Mouse (Mus musculus): ENCODE results near the gene Hcfc1r1.
A peak's percentile ranks its signal among the peaks of the same experiment; 100 is the strongest.

Gene Hcfc1r1

DNA sequence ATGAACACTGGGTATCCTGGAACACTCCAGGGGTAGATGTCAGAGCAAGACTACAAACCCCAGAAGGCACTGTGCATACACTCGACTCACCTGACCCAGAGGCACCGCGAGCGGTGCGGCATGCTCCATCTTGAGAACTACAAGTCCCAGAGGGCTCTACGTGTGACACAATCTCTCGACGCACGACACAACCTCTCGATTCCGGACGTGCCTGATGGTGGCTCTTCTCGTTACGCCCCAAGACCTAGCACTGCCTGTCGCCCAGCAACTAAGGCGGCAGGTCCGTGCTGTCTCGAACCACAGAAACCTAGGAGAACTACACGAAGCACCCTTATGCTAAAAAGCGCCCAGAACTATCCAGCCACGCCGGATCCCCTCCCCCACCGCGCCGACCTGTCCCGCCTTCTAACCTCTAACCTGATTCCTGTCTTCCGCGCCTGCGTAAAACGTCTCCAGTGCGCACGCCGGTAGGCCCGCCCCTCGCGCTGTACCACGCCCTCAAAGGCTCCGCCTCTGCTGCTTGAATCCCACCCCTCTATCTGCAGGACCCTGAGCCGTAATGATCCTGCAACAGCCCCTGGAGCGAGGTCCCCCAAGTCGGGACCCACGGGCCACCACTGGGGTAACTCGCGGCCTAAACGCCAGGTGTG, at the start of gene Hcfc1r1, which contains the start of gene Thoc6:
Gene Hcfc1r1, plus strand, starts transcription at position 173 of the 650 bp plus-strand sequence.
Gene Thoc6, minus strand, starts transcription at position 459 of the 650 bp plus-strand sequence.
- peak; percentile 91 to 93 for DNase-seq

DNA sequence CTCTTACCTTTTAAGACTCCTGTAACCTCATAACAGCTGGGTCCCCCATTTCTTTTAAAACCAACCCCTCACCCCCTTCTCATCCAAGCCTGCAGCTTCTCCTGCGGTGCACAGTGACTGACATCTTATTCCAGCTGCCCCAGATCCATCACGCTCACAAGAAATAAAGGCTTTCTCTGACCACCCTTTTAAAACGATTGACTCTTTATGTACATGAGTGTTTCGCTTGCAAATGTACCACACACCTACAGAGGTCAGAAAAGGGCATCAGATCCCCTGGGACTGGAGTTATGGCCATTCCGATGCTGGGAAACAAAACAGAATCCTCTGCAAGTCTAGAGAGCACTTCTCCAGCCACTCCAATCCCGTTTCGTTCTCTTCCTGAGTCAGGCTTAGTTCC, 45.6 kb upstream of the Hcfc1r1 start:
- no peak for DNase-seq

DNA sequence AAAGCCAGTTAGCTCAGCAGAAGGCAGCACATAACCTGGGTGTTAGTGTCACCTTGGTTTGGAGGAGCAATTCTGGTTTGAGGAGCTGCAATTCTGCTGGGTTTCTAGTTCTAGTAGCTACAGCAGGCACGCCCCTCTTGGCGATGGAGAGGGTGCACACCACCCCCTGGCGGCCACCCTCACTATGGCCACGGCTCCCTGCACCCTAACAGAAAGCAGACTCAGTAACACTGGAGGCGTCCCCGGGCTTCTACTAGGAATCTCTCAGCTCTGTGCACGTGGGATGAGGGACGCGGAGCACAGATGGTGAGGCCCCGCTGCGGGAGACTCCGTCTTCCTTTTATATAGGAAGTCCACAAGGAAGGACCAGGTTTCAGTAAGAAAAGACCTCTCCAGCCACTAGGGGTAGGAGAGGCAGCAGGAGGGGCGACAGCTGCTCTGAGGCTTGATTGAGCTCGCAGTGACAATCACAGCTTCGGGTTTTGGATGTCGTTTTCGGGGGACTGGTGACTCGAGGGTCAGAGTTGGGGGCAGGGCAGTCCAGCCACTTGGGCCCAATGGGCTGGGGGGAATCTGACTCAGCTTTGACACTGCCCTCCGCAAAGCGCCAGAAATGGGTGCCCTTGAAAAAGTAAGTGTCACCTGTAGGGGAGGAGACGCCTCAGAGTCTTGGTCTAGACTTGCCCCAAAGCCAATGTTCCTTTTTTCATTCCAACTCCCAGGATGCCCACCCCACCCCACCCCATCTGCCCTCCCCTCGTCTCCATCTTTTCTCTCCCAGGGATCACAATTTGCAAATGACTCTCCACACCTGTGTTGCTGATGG, 43.0 kb upstream of the Hcfc1r1 start:
- DNase-seq, result peak; percentile 86 to 88

DNA sequence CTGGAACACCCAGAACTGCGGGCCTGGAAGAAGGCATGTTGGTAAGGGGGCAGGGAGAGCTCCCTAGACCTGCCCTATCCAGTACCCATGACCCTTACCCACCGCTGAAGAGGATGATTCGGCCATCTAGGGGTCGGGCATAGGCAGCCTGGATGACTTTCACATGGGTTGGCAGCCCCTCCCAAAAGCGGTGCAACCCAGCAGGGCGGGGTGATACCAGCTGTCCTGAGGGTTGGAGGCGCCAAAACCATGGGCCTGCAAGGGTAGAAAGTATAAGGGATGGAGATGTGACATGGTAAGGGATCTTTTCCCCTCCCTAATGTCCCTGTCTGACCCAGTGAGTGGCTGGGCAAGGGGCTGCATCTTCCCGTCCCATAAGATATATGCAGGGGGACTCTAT, 42.2 kb upstream of the Hcfc1r1 start:
- no peak for DNase-seq

GRCm38 (mm10) chr17:23644613-23645495, 28.5 kb upstream of the Hcfc1r1 start, which contains the start of gene Mmp25:
TSS of gene Mmp25 (minus strand) at chr17:23645277.
- DNase-seq, result no peak

GRCm38 (mm10) chr17:23645894-23646293, 27.5 kb upstream of the Hcfc1r1 start:
- DNase-seq, result no peak

GRCm38 (mm10) chr17:23651363-23651762, 22.0 kb upstream of the Hcfc1r1 start:
- DNase-seq, result no peak

DNA sequence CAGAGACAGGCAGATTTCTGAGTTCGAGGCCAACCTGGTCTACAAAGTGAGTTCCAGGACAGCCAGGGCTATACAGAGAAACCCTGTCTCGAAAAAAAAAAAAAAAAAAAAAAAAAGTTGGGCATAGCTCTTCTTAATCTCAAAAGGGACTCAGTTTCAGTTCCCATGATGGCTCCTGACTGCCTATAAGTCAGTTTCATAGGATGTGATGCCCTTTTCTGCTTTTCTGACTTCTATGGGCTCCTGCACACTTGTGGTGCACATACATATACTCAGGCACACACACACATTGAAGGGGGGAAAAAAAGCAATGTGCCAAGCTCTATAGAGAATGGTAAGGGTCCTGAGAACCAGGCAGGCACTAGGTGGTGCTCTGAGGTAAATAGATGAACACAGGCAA, 20.1 kb upstream of the Hcfc1r1 start:
- DNase-seq, result no peak

DNA sequence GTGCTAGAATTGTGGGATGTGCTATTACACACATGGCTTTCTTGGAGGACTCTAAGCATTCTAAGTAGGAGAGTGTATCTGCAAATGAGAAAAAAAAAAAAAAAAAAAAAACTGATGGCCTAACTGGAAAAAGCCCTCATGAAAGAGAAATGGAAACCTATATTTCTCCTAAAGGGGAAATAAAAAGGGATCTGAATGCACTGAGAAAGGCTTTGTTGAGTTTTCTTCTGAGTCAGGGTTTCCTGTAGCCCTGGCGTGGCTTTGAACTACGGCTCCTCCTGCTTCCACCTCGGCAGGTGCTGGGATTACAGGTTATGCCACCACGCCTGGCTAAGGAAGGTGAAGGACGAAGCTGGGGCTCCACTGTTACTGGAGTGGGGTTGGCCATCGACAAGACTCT, 19.4 kb upstream of the Hcfc1r1 start:
- no peak for DNase-seq

- DNase-seq, result no peak
Measured at GRCm38 (mm10) chr17:23654410-23654809, 19.0 kb upstream of the Hcfc1r1 start.

DNA sequence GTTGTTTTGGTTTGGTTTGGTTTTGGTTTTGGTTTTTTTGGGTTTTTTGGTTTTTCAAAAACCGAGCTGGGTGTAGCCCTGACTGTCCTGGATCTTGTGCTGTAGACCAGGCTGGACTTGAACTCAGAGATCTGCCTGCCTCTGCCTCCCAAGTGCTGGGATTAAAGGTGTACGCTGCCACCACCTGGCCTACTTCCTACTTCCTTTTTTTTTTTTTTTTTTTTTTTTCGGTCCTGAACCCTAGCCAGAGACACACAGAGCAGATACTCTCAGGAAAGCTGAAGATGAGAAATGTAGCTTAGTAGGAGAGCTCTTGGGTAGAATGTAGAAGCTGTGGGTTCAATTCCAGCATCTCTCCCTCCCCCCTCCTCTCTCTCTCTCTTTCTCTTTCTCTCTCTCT, 14.9 kb upstream of the Hcfc1r1 start:
- DNase-seq, result no peak

DNA sequence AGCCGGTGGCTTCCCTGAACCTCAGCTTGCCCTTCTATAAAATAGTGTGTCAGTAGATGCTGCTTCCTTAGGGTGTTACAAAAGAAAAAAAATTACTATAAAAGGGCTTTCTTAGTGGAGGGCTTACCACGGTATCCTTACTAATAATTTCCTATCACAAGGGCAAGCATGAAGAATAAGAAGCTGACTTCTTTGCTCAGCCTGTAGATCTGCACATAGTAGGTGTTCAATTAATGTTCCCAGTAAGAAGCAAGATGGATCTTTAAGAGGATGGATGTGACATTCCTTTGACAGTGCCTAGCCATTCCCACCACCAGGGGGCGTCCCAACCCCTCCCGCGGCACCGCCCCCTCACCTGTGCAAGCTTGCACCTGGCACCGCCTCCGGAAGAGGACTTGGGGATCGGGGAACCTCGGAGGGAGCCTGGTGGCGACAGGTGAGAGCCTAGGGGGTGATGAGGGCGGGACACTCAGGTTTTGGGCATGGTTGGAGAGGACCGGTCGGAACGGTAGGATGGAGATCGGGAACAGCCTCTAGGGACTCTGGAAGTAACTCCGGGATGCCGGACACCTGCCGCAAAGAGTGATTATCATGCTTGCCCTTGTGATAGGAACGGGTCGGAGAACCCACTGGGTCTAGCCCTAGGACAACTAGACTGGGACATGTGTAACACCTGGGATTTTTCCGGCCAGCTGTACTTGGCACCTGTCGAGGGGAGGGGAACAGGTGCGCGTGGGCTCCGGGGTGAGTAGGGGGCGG, 13.1 kb upstream of the Hcfc1r1 start, which contains the start of gene Bicdl2:
Gene Bicdl2, plus strand, starts transcription at position 390 of the 759 bp plus-strand sequence.
- peak; percentile 81 to 82 for DNase-seq

GRCm38 (mm10) chr17:23660876-23661200, 12.6 kb upstream of the Hcfc1r1 start:
- DNase-seq, result peak in 1 of 2 experiments; percentile 30

GRCm38 (mm10) chr17:23661526-23661925, 11.9 kb upstream of the Hcfc1r1 start:
- peak; percentile 62 to 64 for DNase-seq

DNA sequence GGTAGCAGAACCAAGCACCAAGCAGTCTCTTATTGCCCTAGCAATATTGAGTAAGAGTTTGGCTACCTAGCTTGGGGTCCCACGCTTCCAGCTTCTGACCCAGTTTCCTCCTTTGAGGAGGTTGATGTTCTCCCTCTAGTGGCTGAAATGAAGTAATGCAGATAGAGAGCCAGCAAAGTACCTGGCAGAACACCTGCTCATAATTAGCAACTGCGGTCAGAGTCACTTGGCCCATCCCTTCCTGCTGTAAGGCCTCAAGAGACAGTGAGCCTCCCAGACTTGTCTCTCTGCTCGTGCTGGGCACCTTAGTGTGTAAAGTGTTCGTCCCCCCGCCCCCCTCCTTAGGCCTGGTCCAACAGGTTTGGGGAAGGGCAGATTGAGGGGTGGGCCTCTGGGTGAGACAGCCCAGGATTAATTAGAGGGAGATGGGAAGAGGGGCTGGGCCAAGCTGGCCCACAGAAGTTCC, 8.8 kb upstream of the Hcfc1r1 start:
- DNase-seq, result peak; percentile 50 to 57

DNA sequence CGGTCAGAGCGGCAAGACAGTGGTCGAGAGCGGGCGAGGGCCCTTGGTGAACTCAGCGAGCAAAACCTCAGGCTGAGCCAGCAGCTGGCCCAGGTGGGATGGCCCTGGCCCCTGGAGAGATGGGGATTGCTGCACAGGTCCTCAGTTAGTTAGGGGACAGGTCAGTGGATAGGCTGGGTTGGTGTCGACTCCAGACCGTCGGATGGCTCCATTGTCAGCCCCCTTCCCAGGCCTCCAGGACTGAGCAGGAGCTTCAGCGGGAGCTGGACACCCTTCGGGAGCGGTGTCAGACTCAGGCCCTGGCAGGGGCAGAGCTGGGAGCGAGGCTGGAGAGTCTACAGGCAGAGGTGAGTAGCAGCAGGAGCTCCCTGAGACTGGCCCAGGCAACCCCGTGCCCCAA, 7.9 kb upstream of the Hcfc1r1 start:
- no peak for DNase-seq

GRCm38 (mm10) chr17:23670516-23671074, 2.8 kb upstream of the Hcfc1r1 start:
- DNase-seq, result no peak

DNA sequence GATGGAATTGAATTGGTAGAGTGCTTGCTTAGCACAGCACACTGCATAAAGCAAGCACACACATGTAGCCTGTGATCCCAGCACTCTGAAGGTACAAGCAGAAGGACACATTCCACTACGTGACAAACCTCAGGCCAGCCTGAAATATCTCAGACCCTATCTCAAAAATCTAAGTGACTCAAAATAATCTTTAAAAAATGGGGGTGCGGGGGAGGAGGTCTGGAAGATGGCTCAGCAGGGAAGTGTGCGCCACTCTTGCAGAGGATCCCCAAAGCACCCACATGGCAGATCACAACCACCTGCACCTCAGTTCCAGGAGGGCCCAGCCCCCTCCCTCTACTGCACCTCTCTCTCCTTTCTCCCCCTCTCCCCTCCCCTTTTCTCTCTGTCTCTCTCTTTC, 1.9 kb upstream of the Hcfc1r1 start:
- DNase-seq, result no peak

- no peak for DNase-seq
Measured at GRCm38 (mm10) chr17:23672761-23673160, 635 bp upstream of the Hcfc1r1 start.

DNA sequence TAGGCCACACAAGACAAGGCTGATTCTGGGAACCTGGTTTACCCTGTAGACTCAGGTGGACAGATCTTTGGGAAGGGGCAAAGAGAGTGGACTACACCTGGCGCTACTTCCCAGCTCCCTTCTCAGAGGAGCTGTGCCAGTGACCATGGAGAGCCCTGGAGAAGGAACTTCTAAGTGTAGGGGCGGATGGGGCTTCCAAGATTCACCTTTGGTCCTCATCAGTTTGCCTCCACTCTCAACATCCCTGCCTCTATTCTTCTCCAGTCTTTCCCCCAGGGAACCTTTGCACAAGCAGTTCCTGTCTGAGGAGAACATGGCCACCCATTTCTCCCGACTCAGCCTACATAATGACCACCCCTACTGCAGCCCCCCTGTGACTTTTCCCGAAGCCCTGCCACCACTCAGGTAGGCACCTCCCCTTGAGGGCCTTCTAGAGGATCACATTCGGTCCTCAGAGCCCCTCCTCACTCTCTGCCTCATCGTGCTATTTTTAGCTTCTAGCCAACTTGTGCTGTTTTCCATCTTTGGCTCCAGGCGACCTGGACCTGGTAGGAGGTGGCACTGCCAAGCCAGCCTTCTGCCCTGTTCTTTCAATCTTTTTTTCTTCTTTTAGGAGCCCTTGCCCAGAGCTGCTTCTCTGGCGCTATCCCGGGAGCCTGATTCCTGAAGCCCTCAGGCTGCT, 1.0 kb downstream of the Hcfc1r1 start:
- DNase-seq, result no peak

DNA sequence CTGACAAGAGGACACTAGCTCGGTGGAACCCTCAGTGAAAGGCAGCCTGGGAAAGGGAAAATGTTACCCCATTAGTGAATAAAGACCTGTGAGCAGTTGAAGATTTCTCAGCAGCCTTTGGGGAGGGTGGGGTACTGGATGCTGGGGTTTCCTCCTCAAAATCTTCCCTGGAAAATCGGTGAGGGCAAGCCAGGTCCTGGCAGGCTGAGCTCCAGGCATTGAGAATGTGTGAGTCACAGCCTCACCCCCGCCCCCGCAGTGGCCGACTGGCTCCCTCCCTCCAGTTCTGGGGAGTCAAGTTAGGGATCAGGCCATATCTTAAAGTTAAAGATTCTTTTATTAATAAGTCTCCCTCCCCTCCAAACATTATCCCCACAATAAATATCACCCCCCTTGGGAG, 1.7 kb downstream of the Hcfc1r1 start:
- DNase-seq, result no peak

All from B cell, adult 2 months (primary cell).